Mouse (Mus musculus) C2C12 (cell line): ENCODE measurements around the gene Tnip1. TPM values are rescaled to one million over a fixed set of nuclear protein-coding genes. Genes with fewer than 3 reads are reported as not detected.

Experiments used
- H3K27me3 ChIP-seq: one replicate; pipeline ENCODE4 v1.6.1; 2011; ENCODE audit not compliant: control insufficient read depth, insufficient read depth, insufficient read length
- H3K36me3 ChIP-seq: one replicate; pipeline ENCODE4 v1.6.1; 2011; ENCODE audit not compliant: control insufficient read depth, insufficient read depth
- H3K4me3 ChIP-seq: one replicate; pipeline ENCODE4 v1.5.1; 2011; ENCODE audit warnings: mild to moderate bottlenecking, control low read depth; ENCODE audit not compliant: poor library complexity, insufficient read depth, severe bottlenecking
- H3K79me2 ChIP-seq: one replicate; pipeline ENCODE4 v1.6.1; 2011; ENCODE audit not compliant: control insufficient read depth, insufficient read depth
- H3K79me3 ChIP-seq: one replicate; pipeline ENCODE4 v1.6.1; 2011; ENCODE audit warnings: low read depth, control low read depth
- H3ac ChIP-seq: one replicate; pipeline ENCODE3; 2011; ENCODE audit warnings: low read depth; ENCODE audit not compliant: control insufficient read depth, insufficient read length
- CEBPB ChIP-seq: IDR thresholded peaks from one replicate; pipeline ENCODE4 v1.6.1; 2011; ENCODE audit warnings: low read depth, mild to moderate bottlenecking, control low read depth, moderate library complexity
- CTCF ChIP-seq: IDR thresholded peaks from one replicate; pipeline ENCODE4 v1.5.1; 2011; ENCODE audit not compliant: control insufficient read depth, insufficient read depth, insufficient read length
- FOSL1 ChIP-seq: IDR thresholded peaks from one replicate; pipeline ENCODE4 v1.8.0; 2011; ENCODE audit warnings: mild to moderate bottlenecking, low read length; ENCODE audit not compliant: poor library complexity, insufficient read depth, severe bottlenecking
- MAX ChIP-seq: IDR thresholded peaks from one replicate; pipeline ENCODE4 v1.6.1; 2011; ENCODE audit warnings: mild to moderate bottlenecking, control low read depth
- MYOD1 ChIP-seq: IDR thresholded peaks from one replicate; pipeline ENCODE4 v1.6.1; 2011; ENCODE audit warnings: low read depth; ENCODE audit not compliant: control insufficient read depth, insufficient read length
- MYOG ChIP-seq: IDR thresholded peaks from one replicate; pipeline ENCODE4 v1.6.1; 2011; ENCODE audit not compliant: control insufficient read depth, insufficient read length; ENCODE audit errors: extremely low read depth
- USF1 ChIP-seq: IDR thresholded peaks from one replicate; pipeline ENCODE4 v1.6.1; 2011; ENCODE audit warnings: low read depth, mild to moderate bottlenecking, control low read depth, moderate library complexity
- long read RNA-seq, 2 experiments: library from polyadenylated mRNA; unstranded; transcript quantifications; one replicate each; pipeline ENCODE4 v2.0.0; 2019 to 2020
- polyA plus RNA-seq: library from polyadenylated mRNA; unstranded; fragments of >200 nt; fragmentation: generic; extraction: Trizol; gene quantifications from one replicate; pipeline ENCODE4 v1.2.1, GENCODE M21; 2012; ENCODE audit warnings: missing spikeins

The Tnip1 gene
- polyA plus RNA-seq = 18.8 TPM
- long read RNA-seq, experiment 1, partial matches to known transcripts = 4 of 13 reads
- long read RNA-seq, experiment 1, other reads (novel, unspliced or antisense) = 8 of 13 reads
- long read RNA-seq, experiment 2, transcript Tnip1-206 (18 exons, 2,834 nt) = major isoform, 17 of 112 reads
- long read RNA-seq, experiment 2, partial matches to known transcripts = 5 of 112 reads
- long read RNA-seq, experiment 2, other reads (novel, unspliced or antisense) = 90 of 112 reads

GRCm38 (mm10) chr11:54962810-54963209 lies at the start of gene Tnip1:
Gene Tnip1 (minus strand): TSS chr11:54962917.
- Histone ChIP-seq H3K27me3 (no peaks in the 10 kb centered on the region), H3K79me3 (no peaks in the 10 kb centered on the region), H3ac (no peak within 1 kb of the TSS), H3K79me2 (no peaks in the 10 kb centered on the region), H3K36me3 (no peaks in the 10 kb centered on the region), H3K4me3 (no peak within 1 kb of the TSS)
- TF ChIP-seq FOSL1 (no peak), MYOG (no peak), MYOD1 (no peak), CEBPB (no peak), USF1 (no peak), MAX (no peak), CTCF (no peak)

- peaks cover 13% of the 10 kb centered on the region for H3K79me3 ChIP-seq
- H3ac ChIP-seq = no peak overlapping the region
- H3K4me3 ChIP-seq = no peak overlapping the region
- H3K27me3 ChIP-seq = no peaks in the 10 kb centered on the region
- H3K36me3 ChIP-seq = peaks cover 93% of the 10 kb centered on the region
- H3K79me2 ChIP-seq = peaks cover 23% of the 10 kb centered on the region
- TF ChIP-seq MAX (no peak), MYOD1 (no peak), USF1 (no peak), MYOG (no peak), FOSL1 (no peak), CTCF (no peak), CEBPB (no peak)
Measured at GRCm38 (mm10) chr11:55011440-55011839, 48.7 kb upstream of the Tnip1 start.

- H3K79me2 ChIP-seq = no peaks in the 10 kb centered on the region
- no peaks in the 10 kb centered on the region for H3K79me3 ChIP-seq
- no peaks in the 10 kb centered on the region for H3K27me3 ChIP-seq
- peaks cover 98% of the 10 kb centered on the region for H3K36me3 ChIP-seq
- H3ac ChIP-seq = no peak overlapping the region
- no peak overlapping the region for H3K4me3 ChIP-seq
- no peak for TF ChIP-seq CTCF
- TF ChIP-seq MYOG = no peak
- TF ChIP-seq CEBPB = no peak
- no peak for TF ChIP-seq FOSL1
- TF ChIP-seq USF1 = no peak
- TF ChIP-seq MYOD1 = no peak
Measured at GRCm38 (mm10) chr11:55008230-55008629, 45.5 kb upstream of the Tnip1 start.

- Histone ChIP-seq H3K36me3 (peaks cover 95% of the 10 kb centered on the region), H3K79me3 (no peaks in the 10 kb centered on the region), H3K4me3 (no peak overlapping the region), H3K27me3 (no peaks in the 10 kb centered on the region), H3ac (no peak overlapping the region), H3K79me2 (no peaks in the 10 kb centered on the region)
- TF ChIP-seq USF1 (no peak), MYOD1 (no peak), FOSL1 (no peak), MAX (no peak), CTCF (no peak), CEBPB (no peak), MYOG (no peak)
Measured at GRCm38 (mm10) chr11:55005684-55006083, 43.0 kb upstream of the Tnip1 start.

- H3K36me3 ChIP-seq = peaks cover 95% of the 10 kb centered on the region
- H3K79me3 ChIP-seq = no peaks in the 10 kb centered on the region
- no peaks in the 10 kb centered on the region for H3K79me2 ChIP-seq
- H3ac ChIP-seq = no peak overlapping the region
- no peak overlapping the region for H3K4me3 ChIP-seq
- no peaks in the 10 kb centered on the region for H3K27me3 ChIP-seq
- TF ChIP-seq MYOD1 (peak; percentile 41), USF1 (no peak)
Measured at GRCm38 (mm10) chr11:55004970-55005502, 42.3 kb upstream of the Tnip1 start.

- Histone ChIP-seq H3K4me3 (no peak overlapping the region), H3K79me3 (no peaks in the 10 kb centered on the region), H3K36me3 (peaks cover 94% of the 10 kb centered on the region), H3K27me3 (no peaks in the 10 kb centered on the region), H3ac (no peak overlapping the region), H3K79me2 (no peaks in the 10 kb centered on the region)
- TF ChIP-seq USF1 = no peak
- TF ChIP-seq CEBPB = no peak
Measured at GRCm38 (mm10) chr11:54998708-54999107, 36.0 kb upstream of the Tnip1 start.
